Mouse (Mus musculus) stomach, embryonic 15.5 days (tissue): Measurements from ENCODE around the gene Ticam1. TPM values are rescaled to one million over a fixed set of nuclear protein-coding genes. Genes with fewer than 3 reads are reported as not detected.

Experiments used
- ATAC-seq: fragments of 200-750 bp; cut with Nextera tagmentation; 2 replicates; pipeline ENCODE4 v1.8.0; 2017; ENCODE audit warnings: low read depth, moderate number of reproducible peaks, moderate TSS enrichment; ENCODE audit not compliant: insufficient read depth, low FRiP score
- H3K27ac ChIP-seq: fragments of 300-500 bp; sonication (generic); 2 replicates; pipeline ENCODE4 v1.5.1; 2015; ENCODE audit warnings: mild to moderate bottlenecking, inconsistent platforms
- H3K27me3 ChIP-seq: fragments of 300-500 bp; sonication (generic); replicated peaks from 2 replicates; pipeline ENCODE4 v1.6.1; 2015; ENCODE audit warnings: inconsistent platforms
- H3K36me3 ChIP-seq: fragments of 300-500 bp; sonication (generic); 2 replicates; pipeline ENCODE4 v1.6.1; 2015; ENCODE audit warnings: inconsistent platforms
- H3K4me1 ChIP-seq: fragments of 300-500 bp; sonication (generic); 2 replicates; pipeline ENCODE4 v1.6.1; 2015; ENCODE audit warnings: inconsistent platforms
- H3K4me2 ChIP-seq: fragments of 300-500 bp; sonication (generic); 2 replicates; pipeline ENCODE4 v1.6.1; 2015; ENCODE audit warnings: mild to moderate bottlenecking, inconsistent platforms
- H3K4me3 ChIP-seq: fragments of 300-500 bp; sonication (generic); replicated peaks from 2 replicates; pipeline ENCODE4 v1.5.1; 2015; ENCODE audit warnings: inconsistent platforms
- H3K9ac ChIP-seq: fragments of 300-500 bp; sonication (generic); 2 replicates; pipeline ENCODE4 v1.6.1; 2015; ENCODE audit warnings: inconsistent platforms
- H3K9me3 ChIP-seq: fragments of 300-500 bp; sonication (generic); 2 replicates; pipeline ENCODE4 v1.6.1; 2016; ENCODE audit warnings: inconsistent platforms
- WGBS: fragments of 180-500 bp; shearing (Covaris S2); methylation state at CpG from one replicate; pipeline ENCODE4 v1.1.7; 2015; 5-methylcytosine and 5-hydroxymethylcytosine counted together
- polyA plus RNA-seq: library from polyadenylated mRNA; unstranded; fragments of >200 nt; fragmentation: Nextera tagmentation; extraction: Ambion mirVana; gene quantifications from 2 replicates; pipeline ENCODE4 v1.2.1, GENCODE M21; 2015

Ticam1 gene
- polyA plus RNA-seq, 1 experiment from 2014 or later, result 6.6 TPM

DNA sequence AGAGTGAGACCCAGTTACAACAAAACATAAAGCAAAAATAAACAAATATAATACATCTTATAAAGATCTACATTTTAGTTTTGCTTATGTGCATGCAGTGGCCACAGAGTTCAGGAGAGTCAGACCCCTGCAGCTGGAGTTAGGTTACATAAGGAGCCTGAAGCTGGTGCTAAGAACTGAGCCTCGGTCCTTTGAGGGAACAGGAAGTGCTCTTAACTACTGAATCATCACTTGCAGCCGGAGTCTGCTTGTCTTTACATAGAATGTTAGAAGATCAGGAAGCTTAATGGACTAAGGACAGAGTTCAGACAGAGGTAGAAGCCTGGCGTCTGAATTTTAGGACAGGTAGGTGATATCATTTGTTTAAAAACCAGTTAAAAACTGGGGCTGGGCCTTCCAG lies 12.3 kb upstream of the Ticam1 start:
- H3K4me1 ChIP-seq, result peaks cover 31% of the 10 kb centered on the region
- no peaks in the 10 kb centered on the region for H3K9me3 ChIP-seq
- peak overlapping the region; percentile 79 for H3K4me2 ChIP-seq
- H3K9ac ChIP-seq, result no peak overlapping the region; the same call in 1 of the 2 replicates
- no peak for ATAC-seq
- H3K27me3 ChIP-seq, result no peaks in the 10 kb centered on the region
- peak overlapping the region; percentile 97 for H3K27ac ChIP-seq
- peak overlapping the region; percentile 57 for H3K4me3 ChIP-seq
- WGBS, result 26% methylated on average over 3 of the region's 3 CpGs
- H3K36me3 ChIP-seq, result peaks cover 31% of the 10 kb centered on the region

GRCm38 (mm10) chr17:56287830-56288229 lies 11.2 kb upstream of the Ticam1 start:
- H3K9ac ChIP-seq, result no peak overlapping the region
- peak overlapping the region; percentile 44 for H3K4me2 ChIP-seq
- 39% methylated on average over 3 of the region's 3 CpGs for WGBS
- no peaks in the 10 kb centered on the region for H3K27me3 ChIP-seq
- H3K27ac ChIP-seq, result peak overlapping the region; percentile 49
- peak overlapping the region; percentile 17; the same call in 1 of the 2 replicates for H3K4me3 ChIP-seq
- peaks cover 32% of the 10 kb centered on the region for H3K36me3 ChIP-seq
- peak; percentile 9; the same call in 1 of the 2 replicates for ATAC-seq
- no peaks in the 10 kb centered on the region for H3K9me3 ChIP-seq
- peaks cover 31% of the 10 kb centered on the region for H3K4me1 ChIP-seq

DNA sequence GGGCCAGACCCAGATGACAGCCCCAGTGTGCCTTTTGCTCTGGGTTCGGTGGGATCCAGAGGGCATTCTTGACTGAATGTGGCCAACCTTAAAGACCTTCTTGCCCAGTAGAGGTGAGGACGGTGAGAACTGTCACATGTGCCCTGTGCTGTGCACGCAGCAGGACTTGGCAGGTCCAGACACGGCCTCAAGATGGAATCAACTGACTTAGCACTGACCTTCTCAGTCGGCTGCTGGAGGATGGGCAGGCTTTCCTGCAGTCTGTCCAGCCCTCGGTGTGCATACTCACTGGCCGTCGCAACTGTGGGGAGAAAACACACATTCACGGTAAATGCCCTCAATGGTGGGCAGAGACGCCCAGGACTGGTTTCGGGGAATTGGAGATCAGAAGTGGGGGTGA lies 9.4 kb upstream of the Ticam1 start:
- Histone ChIP-seq H3K36me3 (peaks cover 39% of the 10 kb centered on the region), H3K27me3 (no peaks in the 10 kb centered on the region), H3K27ac (no peak overlapping the region), H3K4me2 (no peak overlapping the region), H3K4me1 (peaks cover 26% of the 10 kb centered on the region), H3K4me3 (no peak overlapping the region), H3K9me3 (no peaks in the 10 kb centered on the region), H3K9ac (no peak overlapping the region)
- ATAC-seq, result no peak
- WGBS, result 94% methylated on average over 11 of the region's 11 CpGs

DNA sequence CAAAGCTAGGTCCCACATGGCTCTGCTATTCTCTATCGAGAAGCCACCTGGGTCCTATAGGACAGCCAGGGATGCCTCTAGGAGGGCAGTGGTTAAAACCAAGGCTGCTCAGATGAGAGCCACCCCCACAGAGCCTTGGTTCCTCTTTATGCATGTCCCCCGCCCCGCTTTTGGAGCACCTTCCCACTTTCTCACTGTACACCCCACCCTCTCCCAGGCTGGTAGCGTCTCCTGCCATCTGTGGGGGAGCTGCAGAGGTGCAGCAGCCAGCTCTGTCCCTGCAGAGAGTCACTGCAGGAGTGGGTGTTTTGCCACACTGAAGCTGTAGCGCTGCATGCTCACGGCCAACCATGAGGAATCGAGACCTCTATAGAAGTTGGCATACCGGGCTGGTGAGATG lies 6.7 kb upstream of the Ticam1 start:
- Histone ChIP-seq H3K4me3 (no peak overlapping the region), H3K27ac (no peak overlapping the region), H3K4me1 (peaks cover 16% of the 10 kb centered on the region), H3K36me3 (peaks cover 47% of the 10 kb centered on the region), H3K9me3 (no peaks in the 10 kb centered on the region), H3K4me2 (no peak overlapping the region), H3K27me3 (no peaks in the 10 kb centered on the region), H3K9ac (no peak overlapping the region)
- 92% methylated on average over 8 of the region's 8 CpGs for WGBS
- ATAC-seq, result no peak

DNA sequence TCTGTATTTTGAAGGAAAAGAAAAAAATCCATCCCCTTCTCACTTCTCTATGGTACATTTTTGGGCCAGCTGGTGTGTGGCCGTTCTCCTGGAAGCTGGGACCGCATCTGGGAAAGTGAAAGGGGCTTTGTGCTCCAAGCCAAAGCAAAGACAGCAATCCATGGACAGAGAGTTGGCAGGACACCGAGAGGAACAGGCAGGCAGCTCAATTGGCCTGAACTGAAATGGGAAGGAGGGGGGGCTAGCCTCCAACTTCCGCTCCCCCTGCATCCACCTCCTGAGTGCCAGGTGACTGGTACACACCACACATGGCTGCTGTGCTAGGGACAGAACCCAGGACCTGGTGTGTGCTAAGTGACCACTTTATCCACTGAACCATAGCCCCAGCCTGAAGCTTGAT lies 6.2 kb upstream of the Ticam1 start:
- H3K27me3 ChIP-seq, result no peaks in the 10 kb centered on the region
- WGBS, result 85% methylated on average over 4 of the region's 4 CpGs
- ATAC-seq, result no peak
- H3K4me2 ChIP-seq, result no peak overlapping the region
- no peak overlapping the region for H3K9ac ChIP-seq
- no peak overlapping the region for H3K4me3 ChIP-seq
- H3K36me3 ChIP-seq, result peaks cover 47% of the 10 kb centered on the region
- H3K9me3 ChIP-seq, result no peaks in the 10 kb centered on the region
- H3K27ac ChIP-seq, result no peak overlapping the region
- H3K4me1 ChIP-seq, result peaks cover 11% of the 10 kb centered on the region

GRCm38 (mm10) chr17:56281193-56281592 lies 4.6 kb upstream of the Ticam1 start:
- Histone ChIP-seq H3K27ac (no peak overlapping the region), H3K27me3 (no peaks in the 10 kb centered on the region), H3K9ac (no peak overlapping the region), H3K36me3 (peaks cover 39% of the 10 kb centered on the region), H3K4me3 (no peak overlapping the region), H3K4me1 (0 out of 2 replicates have a peak, but pooled peaks cover 4% of the 10 kb centered on the region), H3K9me3 (no peaks in the 10 kb centered on the region), H3K4me2 (no peak overlapping the region)
- ATAC-seq, result no peak
- 85% methylated on average over 12 of the region's 12 CpGs for WGBS

- WGBS, result 87% methylated on average over 12 of the region's 12 CpGs
- Histone ChIP-seq H3K9me3 (no peaks in the 10 kb centered on the region), H3K4me2 (no peak overlapping the region), H3K27me3 (no peaks in the 10 kb centered on the region), H3K4me3 (no peak overlapping the region), H3K9ac (no peak overlapping the region), H3K4me1 (0 out of 2 replicates have a peak, but pooled peaks cover 4% of the 10 kb centered on the region), H3K27ac (0 out of 2 replicates have a peak overlapping the region, but pooled peaks have one; percentile 27), H3K36me3 (peaks cover 23% of the 10 kb centered on the region)
- ATAC-seq, result no peak
Measured at GRCm38 (mm10) chr17:56279481-56280155, 3.0 kb upstream of the Ticam1 start.

DNA sequence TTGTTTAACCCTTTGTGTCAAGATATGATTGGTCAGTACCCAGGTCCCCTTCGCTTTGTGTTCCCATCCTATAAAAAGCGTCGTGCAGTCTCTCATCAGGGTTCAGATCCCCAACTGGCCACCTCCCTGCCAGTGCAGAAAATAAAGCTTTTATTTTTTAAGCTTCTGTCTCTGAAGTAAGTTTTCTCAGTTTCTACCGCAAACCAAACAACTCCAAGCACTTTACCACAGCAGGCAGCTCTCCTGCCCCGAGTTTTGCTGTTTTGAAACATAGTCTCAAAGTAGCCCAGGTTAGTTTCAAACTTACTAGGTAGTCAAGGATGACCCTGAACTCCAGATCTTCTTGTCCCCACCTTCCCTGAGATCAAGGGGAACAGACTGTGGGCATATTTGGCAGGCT lies 1.8 kb upstream of the Ticam1 start:
- H3K4me2 ChIP-seq, result no peak overlapping the region
- no peaks in the 10 kb centered on the region for H3K9me3 ChIP-seq
- H3K27me3 ChIP-seq, result no peaks in the 10 kb centered on the region
- H3K9ac ChIP-seq, result no peak overlapping the region
- peaks cover 13% of the 10 kb centered on the region; the same call in 1 of the 2 replicates for H3K4me1 ChIP-seq
- H3K27ac ChIP-seq, result peak overlapping the region; percentile 50; the same call in 1 of the 2 replicates
- WGBS, result 88% methylated on average over 5 of the region's 5 CpGs
- peaks cover 15% of the 10 kb centered on the region for H3K36me3 ChIP-seq
- H3K4me3 ChIP-seq, result no peak overlapping the region
- no peak for ATAC-seq

- no peak for ATAC-seq
- Histone ChIP-seq H3K36me3 (peaks cover 15% of the 10 kb centered on the region), H3K27me3 (no peaks in the 10 kb centered on the region), H3K4me3 (no peak overlapping the region), H3K4me2 (peak overlapping the region; percentile 76), H3K4me1 (peaks cover 19% of the 10 kb centered on the region; the same call in 1 of the 2 replicates), H3K9ac (no peak overlapping the region), H3K9me3 (no peaks in the 10 kb centered on the region), H3K27ac (peak overlapping the region; percentile 89)
- 32% methylated on average over 2 of the region's 2 CpGs for WGBS
Measured at GRCm38 (mm10) chr17:56277567-56277893, 944 bp upstream of the Ticam1 start.

- peak overlapping the region; percentile 69 for H3K4me3 ChIP-seq
- peaks cover 18% of the 10 kb centered on the region; the same call in 1 of the 2 replicates for H3K4me1 ChIP-seq
- H3K9ac ChIP-seq, result peak overlapping the region; percentile 69
- H3K36me3 ChIP-seq, result peaks cover 14% of the 10 kb centered on the region
- peak overlapping the region; percentile 76 for H3K4me2 ChIP-seq
- no peaks in the 10 kb centered on the region for H3K9me3 ChIP-seq
- no peaks in the 10 kb centered on the region for H3K27me3 ChIP-seq
- 19% methylated on average over 5 of the region's 5 CpGs for WGBS
- peak; percentile 34; the same call in 1 of the 2 replicates for ATAC-seq
- H3K27ac ChIP-seq, result peak overlapping the region; percentile 89
Measured at GRCm38 (mm10) chr17:56275842-56276480, 625 bp downstream of the Ticam1 start.

DNA sequence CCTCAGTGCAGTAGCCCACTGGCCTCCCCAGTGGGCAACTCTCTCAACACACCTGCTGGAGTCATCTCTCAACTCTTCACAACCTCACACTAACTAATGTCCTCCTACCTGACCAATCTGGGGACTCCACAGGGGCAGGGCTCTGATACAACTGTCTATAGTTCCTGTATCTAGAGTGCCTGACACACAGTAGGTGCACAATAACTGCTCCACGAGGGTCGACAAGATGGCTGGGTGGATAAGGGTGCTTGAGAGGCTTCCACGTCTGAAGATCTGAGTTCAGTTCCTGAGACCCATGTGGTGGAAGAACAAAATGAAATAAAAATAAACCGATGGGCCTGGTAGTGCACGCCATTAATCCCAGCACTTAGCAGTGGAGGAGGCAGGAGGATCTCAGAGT lies 2.6 kb downstream of the Ticam1 start:
- Histone ChIP-seq H3K27ac (no peak overlapping the region), H3K9ac (no peak overlapping the region), H3K4me3 (no peak overlapping the region), H3K4me2 (no peak overlapping the region), H3K36me3 (peaks cover 17% of the 10 kb centered on the region), H3K27me3 (no peaks in the 10 kb centered on the region), H3K9me3 (no peaks in the 10 kb centered on the region), H3K4me1 (peaks cover 22% of the 10 kb centered on the region; the same call in 1 of the 2 replicates)
- 87% methylated on average over 5 of the region's 5 CpGs for WGBS
- no peak for ATAC-seq

DNA sequence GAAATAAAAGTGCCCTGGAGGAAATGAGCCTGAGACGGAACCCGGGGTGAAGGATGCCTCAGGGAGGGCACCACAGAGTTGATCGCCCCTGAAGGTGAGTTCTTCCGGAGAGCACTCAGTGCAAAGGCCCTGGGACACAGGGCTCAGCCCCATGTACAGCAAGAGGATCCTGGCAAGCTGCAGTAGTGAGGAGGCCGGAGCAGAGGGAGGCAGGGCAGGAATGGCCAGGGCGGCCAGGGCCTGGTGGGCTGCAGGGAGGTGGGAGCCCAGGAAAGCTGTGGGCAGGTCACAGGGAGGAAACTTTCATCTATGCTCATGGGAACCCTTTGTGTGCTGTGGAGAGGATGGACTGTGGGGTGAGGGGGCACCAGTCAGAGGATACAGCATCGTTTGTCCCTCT lies 3.1 kb downstream of the Ticam1 start:
- Histone ChIP-seq H3K9me3 (no peaks in the 10 kb centered on the region), H3K27ac (peak overlapping the region; percentile 35; the same call in 1 of the 2 replicates), H3K4me2 (no peak overlapping the region), H3K9ac (no peak overlapping the region), H3K36me3 (peaks cover 17% of the 10 kb centered on the region), H3K27me3 (no peaks in the 10 kb centered on the region), H3K4me1 (peaks cover 24% of the 10 kb centered on the region; the same call in 1 of the 2 replicates), H3K4me3 (no peak overlapping the region)
- ATAC-seq, result no peak
- 89% methylated on average over 7 of the region's 7 CpGs for WGBS
